Mouse (Mus musculus) cerebellum, adult 9-10 months (tissue): Measurements from ENCODE around the gene Cand2.
A peak's percentile ranks its signal among the peaks of the same experiment; 100 is the strongest.
"Not testable (repeated sequence)": the region's sequence is repeated elsewhere in the genome, so short reads cannot be mapped to it uniquely, and the experiment has no call there.

Experiments
- DNase-seq: peaks from one replicate; pipeline ENCODE4 v3.0.0; 2022

Gene Cand2

DNA sequence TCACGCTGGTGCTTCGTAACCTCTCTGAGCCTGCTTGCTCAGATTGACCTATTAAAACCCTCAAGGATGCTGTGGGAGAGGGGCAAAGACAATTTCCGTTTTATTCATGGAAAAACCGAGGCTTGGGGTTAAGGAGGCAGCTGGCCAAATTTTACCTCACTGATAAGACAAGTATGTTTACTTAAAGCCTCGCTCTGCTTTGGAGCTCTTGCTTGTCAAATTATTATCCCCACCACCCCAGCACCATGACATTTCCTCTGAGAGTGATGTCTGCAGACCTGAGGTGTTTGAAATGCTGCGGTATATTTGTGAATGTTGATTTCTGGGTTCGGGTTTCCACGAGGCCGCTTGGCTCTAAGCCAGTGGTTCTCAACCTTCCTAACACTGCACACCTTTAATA, 2.0 kb downstream of the Cand2 start:
- DNase-seq = no peak

DNA sequence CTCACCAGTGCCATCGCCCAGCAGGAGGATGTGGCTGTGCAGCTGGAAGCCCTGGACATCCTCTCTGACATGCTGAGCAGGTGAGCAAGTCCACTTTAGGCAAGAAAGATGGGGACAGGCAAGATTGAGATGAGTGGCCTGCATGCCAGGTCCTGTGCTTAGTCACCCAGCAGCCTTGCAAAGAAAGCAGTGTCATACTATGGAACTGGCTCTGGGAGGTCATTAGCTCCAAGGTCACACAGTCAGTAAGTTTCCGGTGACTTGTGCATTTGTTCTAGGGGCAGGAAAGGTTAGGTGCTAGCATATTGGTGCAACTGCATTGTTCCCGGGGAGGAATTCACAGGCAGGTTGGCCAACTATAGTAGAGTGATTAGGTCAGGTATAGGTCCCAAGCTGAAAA, 8.4 kb downstream of the Cand2 start:
- DNase-seq = no peak

DNA sequence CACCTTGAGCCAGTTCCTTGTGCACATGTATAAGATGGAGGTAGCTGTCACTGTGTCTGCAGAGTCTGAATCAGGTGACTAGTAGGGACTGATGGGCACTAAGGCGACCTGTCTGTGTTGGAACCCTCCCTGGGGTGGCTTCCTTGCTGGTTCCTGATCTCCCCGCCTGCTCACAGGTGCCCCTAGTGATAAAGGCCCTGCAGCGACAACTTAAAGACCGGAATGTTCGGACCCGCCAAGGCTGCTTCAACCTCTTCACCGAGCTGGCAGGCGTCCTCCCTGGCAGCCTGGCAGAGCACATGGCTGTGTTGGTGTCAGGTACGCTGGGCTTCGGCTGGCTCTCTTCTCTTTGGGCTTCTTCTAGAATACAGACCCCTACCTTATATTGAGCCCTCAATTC, 16.7 kb downstream of the Cand2 start:
- no peak for DNase-seq

DNA sequence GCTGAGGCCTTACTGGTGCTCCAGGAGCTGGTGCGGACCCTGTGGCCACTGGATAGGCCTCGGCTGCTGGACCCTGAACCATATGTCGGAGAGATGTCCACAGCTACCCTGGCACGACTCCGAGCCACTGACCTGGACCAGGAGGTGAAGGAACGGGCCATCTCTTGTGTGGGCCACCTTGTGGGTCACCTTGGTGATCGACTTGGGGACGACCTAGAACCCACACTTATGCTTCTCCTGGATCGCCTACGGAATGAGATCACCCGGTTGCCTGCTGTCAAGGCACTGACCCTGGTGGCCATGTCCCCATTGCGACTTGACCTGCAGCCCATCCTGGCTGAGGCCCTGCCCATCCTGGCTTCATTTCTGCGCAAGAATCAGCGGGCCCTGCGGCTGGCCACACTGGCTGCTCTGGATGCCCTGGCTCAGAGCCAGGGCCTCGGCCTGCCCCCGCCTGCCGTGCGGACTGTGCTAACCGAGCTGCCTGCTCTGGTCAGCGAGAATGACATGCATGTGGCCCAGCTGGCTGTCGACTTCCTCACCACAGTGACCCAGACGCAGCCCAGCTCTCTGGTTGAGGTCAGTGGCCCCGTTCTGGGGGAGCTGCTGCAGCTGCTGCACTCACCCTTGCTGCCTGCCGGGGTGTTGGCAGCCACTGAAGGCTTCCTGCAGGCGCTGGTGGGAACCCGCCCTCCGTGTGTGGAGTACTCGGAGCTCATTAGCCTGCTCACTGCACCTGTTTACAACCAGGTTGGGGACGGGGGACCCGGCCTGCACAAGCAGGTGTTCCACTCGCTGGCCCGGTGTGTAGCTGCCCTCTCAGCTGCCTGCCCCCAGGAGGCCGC, 17.7 kb downstream of the Cand2 start:
- DNase-seq = peak; percentile 82

DNA sequence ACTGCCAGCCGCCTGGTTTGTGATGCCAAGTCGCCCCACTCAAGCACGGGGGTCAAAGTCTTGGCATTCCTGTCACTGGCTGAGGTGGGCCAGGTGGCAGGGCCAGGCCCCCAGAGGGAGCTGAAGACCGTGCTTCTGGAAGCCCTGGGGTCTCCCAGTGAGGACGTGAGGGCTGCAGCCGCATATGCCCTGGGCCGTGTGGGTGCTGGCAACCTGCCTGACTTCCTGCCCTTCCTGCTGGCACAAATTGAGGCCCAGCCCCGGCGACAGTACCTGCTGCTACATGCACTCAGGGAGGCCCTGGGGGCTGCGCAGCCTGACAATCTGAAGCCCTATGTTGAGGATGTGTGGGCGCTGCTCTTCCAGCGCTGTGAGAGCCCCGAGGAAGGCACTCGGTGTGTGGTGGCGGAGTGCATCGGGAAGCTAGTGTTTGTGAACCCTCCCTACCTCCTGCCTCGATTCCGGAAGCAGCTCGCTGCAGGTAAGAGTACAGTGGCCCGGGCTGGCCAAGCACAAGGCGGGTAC, 18.4 kb downstream of the Cand2 start:
- no peak for DNase-seq

DNA sequence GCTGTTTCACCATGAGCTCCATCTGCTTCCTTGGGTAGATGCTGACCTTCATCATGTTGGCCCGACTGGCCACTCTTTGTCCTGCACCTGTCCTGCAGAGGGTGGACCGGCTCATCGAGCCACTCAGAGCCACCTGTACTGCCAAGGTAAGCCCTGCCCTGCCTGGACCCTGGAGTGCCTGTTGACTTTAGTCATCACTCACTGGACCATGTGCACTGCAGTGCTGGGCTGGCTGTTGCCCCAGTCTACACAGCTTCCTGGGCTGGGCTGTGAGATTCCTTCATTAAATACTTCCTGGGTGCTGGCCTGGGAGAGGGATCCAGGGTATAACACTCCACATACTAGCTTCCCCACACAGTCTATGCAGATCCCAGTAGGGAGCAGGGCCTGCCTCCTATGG, 27.5 kb downstream of the Cand2 start:
- DNase-seq = no peak

DNA sequence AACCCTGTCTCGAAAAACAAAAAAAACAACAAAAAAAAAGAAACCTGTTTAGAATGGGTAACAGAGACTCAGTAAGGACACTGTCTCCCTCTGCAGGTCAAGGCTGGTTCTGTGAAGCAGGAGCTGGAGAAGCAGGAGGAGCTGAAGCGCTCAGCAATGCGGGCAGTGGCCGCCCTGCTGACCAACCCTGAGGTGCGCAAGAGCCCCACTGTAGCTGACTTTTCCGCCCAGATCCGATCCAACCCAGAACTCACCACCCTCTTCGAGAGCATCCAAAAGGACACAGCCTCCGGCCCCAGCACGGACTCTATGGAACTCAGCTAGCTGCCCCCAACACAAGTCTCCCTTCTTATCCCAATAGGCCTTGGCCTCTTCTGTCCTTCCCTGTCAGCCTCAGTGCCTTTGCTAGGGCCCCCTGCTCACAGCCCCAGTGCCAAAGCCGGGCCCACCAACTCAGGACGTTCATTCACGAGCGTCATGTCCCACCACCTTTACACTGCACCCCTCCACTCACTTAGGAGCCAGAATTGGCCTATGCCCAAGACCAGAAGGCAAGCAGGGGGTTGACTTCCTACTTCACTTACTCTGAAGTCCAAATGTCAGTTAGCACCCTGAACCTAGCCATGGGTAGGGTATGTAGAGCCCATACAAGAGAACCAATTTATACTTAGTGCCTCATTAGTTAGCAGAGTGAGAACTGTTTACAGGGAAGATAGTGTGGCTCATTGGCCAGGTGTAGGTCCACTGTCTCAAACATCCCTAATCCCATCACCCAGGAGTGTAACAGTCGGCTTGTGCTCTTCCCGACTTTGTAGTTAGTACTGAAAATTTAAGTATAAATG, 29.4 kb downstream of the Cand2 start:
- peak; percentile 84 for DNase-seq

DNA sequence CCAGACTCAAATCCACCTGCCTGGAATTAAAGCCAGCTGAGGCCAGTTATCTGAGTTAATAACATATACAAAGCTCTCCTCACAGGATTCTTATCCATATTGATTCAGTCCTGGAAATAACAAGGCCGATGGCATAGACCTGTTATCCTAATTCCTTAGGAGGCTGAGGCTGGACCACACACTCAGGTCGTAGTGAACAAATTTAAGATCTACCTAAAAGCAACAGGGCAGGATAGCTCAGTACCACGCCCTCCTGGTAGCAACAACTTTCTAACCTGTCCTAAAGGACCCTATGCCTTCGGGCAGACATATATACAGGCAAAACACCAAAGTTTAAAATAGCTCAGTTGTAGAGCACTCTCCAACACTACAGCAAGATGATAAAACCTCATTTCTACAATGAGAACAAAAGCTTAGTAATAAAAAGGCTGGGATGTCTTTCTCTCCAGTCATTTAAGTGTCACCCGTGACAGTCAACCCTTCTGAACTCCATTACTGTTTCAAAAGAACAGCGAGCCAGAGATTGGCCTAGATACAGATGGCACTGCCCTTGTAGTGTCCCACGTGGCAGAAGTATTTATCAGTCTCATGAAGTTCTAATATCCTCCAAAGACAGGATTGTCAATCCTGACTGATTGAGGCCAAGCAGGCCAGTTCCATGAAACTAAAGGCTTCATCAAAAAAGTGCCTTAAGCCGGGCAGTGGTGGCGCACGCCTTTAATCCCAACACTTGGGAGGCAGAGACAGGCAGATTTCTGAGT, 30.3 kb downstream of the Cand2 start:
- no peak for DNase-seq

DNA sequence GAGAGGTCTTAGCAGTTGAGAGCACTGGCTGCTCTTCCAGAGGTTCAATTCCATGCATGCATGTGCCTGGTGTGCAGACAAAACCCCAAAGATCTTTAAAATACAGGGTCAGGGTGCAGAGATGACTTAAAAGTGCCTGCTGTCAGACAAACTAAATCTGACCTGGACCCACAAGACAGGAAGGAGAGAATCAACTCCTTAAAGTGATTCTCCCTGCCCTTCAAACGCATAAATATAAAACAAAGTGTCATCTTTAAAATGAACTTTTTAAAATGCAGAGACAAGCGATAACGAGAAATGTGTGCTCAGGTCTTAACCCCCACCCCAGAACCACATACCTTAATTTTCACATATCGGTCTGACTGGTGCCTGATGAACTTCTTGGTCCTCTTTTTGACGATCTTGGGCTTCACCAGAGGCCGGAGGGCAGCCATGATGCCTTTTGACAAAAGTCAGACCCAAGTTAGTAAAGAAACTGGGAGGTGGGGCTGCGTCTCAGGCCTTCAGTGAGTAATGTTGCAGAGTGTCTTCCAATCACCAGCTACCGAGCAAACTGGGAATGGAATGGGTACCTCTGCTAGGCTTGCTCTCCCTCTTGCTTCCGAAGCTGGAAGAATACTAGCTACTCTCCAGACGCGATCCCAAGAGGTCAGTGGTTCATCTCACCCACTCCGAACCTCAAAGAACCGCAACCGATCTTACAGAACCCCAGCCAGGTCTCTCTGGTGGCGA, 33.3 kb downstream of the Cand2 start:
- no peak for DNase-seq

DNA sequence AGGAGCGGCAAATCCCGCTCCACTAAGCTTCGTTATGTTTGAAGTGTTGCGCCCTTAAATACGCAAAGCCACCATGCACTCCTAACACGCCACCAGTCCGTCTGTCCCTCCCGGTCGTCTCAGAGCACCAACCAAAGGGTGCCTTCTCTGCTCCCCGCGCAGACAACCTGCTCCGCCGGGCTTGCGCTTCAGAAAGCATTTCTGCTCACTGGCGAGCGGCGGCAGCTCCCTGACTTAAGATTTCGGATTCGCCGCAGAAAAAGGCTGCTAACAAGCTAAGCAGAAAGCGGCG, 33.8 kb downstream of the Cand2 start:
- no peak for DNase-seq

DNA sequence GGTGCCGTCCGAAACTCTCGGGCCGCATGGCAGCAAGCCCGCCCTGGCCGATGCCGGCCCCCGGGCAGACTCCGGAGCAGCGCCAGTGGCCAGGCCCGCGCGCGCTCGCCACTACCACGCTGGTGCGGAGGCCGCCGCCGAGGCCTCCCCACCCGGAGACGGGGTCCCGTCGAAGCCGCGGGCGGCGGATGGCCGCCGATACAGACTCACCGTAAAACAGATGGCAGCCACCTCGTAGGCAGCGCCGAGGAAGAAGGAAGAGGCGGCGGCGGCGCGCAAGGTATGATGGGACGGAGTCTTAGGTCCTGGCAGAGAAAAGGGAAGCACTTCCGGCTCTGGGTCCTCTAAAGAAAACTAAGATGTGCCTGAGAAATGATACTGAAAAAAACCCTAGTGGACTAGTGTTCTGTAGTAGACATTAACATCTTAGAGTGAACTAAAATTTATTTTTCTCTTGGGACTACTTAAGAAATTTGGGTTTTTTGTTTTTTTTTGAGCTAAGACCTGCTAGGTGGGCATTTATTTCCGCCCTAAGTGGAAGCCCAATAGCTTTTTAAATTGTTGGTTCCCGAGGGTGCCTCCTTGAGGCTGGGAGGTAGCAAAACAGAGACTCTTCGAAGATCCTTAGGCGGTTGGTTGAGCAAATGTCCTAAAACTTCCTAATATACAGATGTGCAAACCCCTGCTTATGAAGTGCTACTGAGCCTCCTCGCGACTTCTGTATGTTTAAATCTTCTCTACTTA, 34.3 kb downstream of the Cand2 start, which contains the start of gene Rpl32:
Gene Rpl32 (minus strand): TSS at position 260 of the 744 bp plus-strand sequence.
- peak; percentile 89 for DNase-seq

DNA sequence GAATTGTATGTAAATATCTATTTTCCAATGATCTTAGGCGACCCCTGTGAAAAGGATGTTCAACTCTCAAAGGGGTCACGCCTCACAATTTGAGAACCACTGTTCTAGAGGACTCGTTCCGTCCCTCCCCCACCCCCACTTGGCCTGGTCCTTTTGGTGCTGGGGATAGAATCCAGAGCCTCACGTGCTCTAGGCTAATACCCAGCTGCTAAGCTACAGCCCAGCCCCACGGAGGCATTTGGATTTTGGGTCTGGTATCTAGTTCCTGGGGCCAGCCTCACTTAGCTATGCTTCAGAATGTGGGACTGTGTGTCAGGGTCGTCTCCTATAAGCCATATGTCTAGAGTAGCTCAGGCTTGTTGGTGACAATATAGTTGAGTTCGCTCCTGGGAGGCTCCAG, 37.3 kb downstream of the Cand2 start:
- no peak for DNase-seq

DNA sequence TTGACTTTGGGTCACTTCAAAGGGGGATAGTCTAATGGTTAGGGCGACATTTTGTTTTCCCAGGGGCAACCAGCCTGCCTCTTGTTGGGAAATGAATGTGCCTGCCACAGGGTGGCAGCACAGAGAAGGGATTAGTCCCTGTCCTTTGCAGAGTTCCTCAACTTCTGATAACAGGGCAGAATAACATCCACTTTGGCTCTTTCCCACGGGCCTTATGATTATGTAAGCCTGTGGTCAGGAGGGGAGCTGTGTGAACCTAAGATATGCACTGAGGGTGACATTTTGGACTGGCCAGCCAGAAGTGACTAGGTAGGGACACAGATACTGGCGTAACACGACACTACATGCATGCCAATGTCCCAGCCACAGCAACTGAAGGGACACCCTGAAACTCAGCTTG, 39.8 kb downstream of the Cand2 start:
- no peak for DNase-seq

DNA sequence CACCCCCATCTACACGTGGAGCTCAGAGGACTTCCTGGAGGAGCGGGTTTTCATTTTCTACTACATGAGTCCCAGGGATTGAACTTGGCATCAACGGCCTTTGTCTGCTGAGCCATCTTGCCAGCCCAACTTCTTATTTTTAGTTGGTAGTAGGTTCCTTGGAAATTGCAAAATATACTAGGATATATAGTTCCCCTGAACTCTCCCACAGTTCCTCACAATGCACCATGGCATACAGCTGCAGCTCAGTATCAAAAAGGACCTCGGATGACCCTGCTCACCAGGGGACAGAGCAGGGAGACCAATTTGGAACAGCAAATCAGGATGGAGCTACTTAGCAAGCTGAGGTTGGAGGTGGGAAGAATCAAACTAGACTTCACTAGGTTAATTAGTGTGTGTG, 40.7 kb downstream of the Cand2 start:
- DNase-seq = no peak

DNA sequence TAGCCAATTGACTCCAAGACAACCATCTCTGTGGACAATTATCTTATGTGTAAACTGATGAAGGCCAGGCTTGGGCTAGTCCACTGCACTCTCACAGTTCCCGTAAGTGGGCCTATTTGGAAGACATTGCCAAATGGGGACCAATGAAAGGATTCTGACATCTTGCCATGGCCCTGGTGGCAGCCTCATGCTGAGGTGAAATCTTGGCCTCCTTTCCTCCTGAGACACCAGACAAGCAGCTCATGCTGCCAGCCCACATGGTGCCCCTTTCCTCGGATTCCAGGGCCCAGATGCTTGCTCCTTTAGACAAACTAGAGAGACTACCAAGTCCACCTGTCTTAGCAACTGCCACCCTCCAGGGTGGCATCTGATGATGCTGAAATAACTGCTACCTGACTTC, 43.8 kb downstream of the Cand2 start:
- no peak for DNase-seq

DNA sequence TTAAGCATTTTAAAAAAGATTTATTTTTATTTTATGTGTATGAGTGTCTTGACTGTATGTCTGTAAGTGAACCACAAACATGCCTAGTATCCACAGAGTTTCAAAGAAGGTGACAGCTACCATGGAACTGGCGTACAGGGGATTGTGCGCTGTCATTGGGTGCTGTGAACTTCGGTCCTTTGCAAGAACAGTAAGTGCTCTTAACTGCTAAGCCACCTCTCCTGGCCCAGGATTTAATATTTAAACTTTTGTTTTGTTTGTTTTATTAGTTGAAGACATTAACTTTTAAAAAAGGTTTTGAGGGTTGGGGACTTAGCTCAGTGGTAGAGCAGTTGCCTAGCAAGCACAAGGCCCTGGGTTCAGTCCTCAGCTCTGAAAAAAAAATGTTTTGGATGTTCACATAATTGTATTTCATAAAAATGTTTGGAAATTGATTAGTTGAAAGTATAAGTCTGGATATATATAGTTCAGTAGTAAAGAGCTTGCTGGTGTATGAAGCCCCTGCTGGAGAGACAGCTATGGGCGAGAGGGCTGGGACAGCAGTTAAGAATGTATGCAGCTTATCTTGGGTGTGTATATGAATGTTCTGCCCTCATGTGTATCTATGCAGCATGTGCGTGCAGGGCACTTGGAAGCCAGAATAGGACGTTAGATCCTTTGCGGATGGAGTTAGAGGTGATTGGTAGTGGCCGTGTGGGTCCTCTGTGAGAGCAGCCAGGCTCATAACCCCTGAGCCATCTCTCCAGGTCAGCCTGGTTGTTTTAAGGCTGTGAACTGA, 47.1 kb downstream of the Cand2 start:
- no peak for DNase-seq

DNA sequence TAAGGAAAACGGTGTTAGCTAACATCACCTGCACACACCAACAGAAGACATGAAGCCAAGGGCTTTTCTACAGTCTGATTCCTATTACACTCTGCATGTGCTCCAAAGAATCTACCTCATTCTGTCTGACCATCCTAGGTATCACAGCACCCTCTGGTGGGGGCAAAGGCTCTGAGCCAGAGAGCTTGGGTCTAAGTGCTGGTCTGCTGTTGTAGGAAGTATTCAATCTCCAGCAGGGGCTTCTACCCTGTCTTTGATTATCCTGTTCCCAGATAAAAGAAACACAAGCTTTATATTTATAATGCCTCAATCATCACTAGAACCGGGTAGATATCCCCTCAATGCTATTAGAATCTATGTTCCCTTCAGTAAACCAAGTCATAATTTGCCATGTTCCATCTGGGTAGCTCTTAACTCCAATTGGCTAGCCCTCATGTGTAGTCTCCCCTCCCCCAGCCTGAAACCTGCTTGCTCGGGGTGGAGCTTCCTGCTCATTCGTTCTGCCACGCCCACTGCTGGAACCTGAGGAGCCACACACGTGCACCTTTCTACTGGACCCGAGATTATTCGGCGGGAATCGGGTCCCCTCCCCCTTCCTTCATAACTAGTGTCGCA, 49.6 kb downstream of the Cand2 start:
- not testable (repeated sequence) for DNase-seq

DNA sequence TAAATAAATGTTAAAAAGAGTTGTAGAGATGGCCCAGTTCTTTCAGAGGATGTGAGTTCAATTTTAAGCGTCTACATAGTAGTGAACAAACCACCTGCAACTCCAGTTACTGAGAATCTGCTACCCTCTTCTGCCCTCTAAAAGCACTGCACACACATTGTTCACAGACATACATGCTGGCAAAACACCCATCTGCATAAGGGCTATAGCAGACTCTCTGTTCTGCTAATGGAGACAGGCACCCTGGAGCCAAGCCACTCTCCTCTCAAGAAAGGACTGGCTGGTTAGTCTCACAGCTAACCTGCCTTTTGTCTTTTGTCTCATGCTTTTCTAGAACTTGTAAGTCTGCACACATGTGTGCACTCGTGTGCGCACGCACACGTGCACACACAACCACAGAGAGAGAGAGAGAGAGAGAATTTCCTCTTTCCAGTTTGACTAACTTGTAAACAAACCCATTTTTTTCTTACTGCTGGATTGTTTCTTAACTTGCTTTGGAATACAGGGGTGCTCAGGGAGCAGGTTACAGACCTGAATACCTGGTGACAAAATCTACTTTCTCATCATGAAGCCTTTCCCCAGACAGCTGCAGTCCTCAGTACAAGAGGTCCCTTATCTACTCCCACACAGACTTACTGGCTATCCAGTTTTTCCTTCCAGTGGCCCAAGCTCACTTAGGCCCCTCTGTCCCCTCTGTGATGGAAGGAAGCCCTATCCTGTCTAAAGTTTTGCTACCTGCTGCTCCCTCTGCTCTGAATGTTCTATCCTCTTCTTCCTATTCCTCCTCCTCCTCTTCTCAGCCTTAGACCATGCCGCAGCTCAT, 56.7 kb downstream of the Cand2 start:
- DNase-seq = no peak

DNA sequence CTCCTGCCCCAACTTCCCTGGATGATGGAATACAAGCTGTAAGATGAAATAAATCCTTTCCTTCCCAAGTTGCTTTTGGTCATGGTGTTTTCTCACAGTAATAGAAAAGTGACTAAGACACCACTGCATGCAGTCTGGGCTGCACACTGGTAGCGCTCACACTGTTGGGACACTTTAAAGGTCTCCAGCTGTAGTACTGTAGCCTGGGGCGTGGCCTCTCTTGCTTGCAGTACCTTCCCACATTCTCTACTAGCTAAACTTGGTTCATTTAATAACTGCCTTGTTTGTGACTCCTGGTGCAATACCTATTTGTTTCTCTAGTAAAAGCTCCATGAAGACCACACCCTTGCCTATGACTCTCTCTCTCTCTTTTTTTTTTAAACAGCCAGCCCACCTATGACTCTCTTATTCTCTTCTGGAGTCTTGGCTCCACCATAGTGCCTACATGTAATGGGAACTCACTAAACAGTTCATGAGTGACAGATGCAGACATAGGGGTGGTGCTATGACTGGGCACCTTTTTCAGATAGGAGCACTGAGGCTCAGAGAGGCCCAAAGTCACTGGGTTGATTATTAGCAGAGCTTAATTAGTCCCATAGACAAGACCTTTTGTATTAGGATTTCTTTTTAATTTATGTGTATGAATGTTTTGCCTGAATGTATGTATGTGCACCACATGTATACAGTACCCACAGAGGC, 58.0 kb downstream of the Cand2 start:
- DNase-seq = no peak
